Mouse (Mus musculus): ENCODE results near the gene Gm8374.
A peak's percentile ranks its signal among the peaks of the same experiment; 100 is the strongest.
"Not testable (repeated sequence)": the region's sequence is repeated elsewhere in the genome, so short reads cannot be mapped to it uniquely, and the experiment has no call there.

Gene Gm8374

GRCm38 (mm10) chr14:7365034-7365433, at the start of gene Gm8374:
Gm8374 (minus strand) TSS chr14:7365134.
- not testable (repeated sequence) for DNase-seq (ENCODE audit: extremely low spot score, low spot score)

DNA sequence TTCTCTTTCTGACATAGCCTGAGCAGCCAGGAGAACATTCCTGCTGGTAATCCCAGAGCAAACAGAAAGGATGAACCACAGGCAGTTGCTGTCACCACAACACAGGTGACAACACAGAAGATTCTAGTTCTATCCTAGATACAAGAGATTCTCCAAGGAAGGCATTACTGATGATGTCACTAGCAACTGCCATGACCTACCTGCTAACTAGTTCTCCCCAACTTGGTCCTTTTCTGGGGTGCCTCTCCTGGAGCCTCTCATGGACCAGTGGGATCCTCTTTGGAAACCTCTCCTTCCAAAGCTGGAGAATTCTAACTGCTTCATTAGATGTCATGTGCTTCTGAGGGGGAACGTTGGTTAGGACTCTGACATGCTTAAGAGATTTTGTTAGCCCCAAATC, 32.6 kb downstream of the Gm8374 start, which contains the start of gene Gm5797:
Gm5797 (minus strand) TSS at position 101 of the 400 bp plus-strand sequence.
- DNase-seq (ENCODE audit: extremely low spot score, low spot score), result not testable (repeated sequence)

- DNase-seq (ENCODE audit: extremely low spot score, low spot score), result peak; percentile 73
These were observed 49.8 kb downstream of the Gm8374 start for GRCm38 (mm10) chr14:7315093-7315492.

- DNase-seq (ENCODE audit: extremely low spot score, low spot score), result not testable (repeated sequence)
These were observed 50.3 kb downstream of the Gm8374 start, which contains the start of gene Gm3739 for GRCm38 (mm10) chr14:7314661-7315060. Gm3739 (minus strand) TSS chr14:7315049.

All from neural tube, embryonic 10.5 days (tissue).